Mouse (Mus musculus): ENCODE measurements at regions not wholly inside any gene's neighbourhood (a gene's known extent, or its start where the extent isn't known, plus 50 kb on each side); places are given as distances from the start of the nearest gene placed in this dataset.

DNA sequence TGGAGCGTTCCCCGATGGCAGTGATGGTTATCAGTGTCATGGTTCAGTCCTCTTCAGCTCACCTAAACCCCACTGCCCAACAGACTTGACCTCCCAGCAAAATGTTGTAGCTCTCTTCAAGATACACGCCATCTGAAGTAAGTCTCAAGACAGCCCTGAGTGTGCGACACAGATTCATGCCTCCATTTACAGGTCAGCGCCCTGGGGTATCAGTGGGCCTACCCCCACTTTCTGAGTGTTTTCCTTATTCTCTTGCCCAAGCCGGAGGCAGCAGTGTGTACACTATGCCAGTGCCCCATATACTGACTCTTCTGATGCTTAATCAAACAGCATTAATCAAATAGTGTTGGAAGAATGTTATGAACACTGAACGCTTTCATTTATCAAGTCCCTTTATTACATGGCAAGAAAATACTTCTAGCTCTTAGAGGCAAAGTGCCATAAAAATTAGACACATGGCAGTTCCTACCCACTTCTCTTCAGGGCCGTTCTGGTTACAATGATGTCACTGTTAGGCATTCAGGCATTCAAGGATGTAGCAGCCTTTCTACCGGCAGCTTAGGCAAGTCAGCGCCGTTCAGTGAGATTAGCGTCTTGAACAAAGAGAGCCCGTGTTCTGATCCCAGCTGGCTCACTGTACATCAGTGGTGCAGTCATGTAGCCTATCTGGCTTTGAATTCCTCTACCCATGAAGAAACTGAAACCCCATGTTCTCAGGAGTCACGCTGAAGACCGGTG is 109.6 kb upstream of the Arhgap5 start:
- TF ChIP-seq CTCF (IDR thresholded peaks at IDR 0.05) (no peak), POLR2A (IDR thresholded peaks at IDR 0.05; ENCODE audit: insufficient read depth, low read depth, low read length) (no peak), EP300 (IDR thresholded peaks at IDR 0.05; ENCODE audit: insufficient read depth, low read depth, low read length) (no peak)

All from heart, adult 2 months (tissue).